Mouse (Mus musculus) kidney, adult 2 months (tissue): ENCODE data around the gene Adcy5.

Experiments
- CTCF ChIP-seq: fragments of 200-500 bp; conservative IDR thresholded peaks from 2 replicates; pipeline ENCODE4 v1.5.1; 2011; ENCODE audit warnings: low read depth, mild to moderate bottlenecking, control low read depth, low read length, moderate library complexity, mixed read lengths; ENCODE audit not compliant: insufficient read depth, insufficient read length
- POLR2A ChIP-seq: fragments of 200-500 bp; IDR thresholded peaks from one replicate; pipeline ENCODE4 v1.6.1; 2011; ENCODE audit warnings: low read depth, low read length, control low read depth

GRCm38 (mm10) chr16:35172195-35172594 lies 17.5 kb downstream of the Adcy5 start:
- TF ChIP-seq CTCF (no peak), POLR2A (no peak)
